Mouse (Mus musculus) heart, embryonic 12.5 days (tissue): ENCODE measurements around the gene Astn1. TPM values are rescaled to one million over a fixed set of nuclear protein-coding genes. Genes with fewer than 3 reads are reported as not detected.

Experiments used
- ATAC-seq: fragments of 200-750 bp; cut with Nextera tagmentation; 2 replicates; pipeline ENCODE4 v1.8.0; 2017; ENCODE audit warnings: moderate TSS enrichment, moderate library complexity; ENCODE audit not compliant: insufficient number of reproducible peaks, low FRiP score
- H3K27ac ChIP-seq: fragments of 300-500 bp; sonication (generic); 2 replicates; pipeline ENCODE4 v1.5.1; 2016; ENCODE audit warnings: mild to moderate bottlenecking, moderate library complexity; ENCODE audit not compliant: poor library complexity, severe bottlenecking
- H3K27me3 ChIP-seq: fragments of 300-500 bp; sonication (generic); replicated peaks from 2 replicates; pipeline ENCODE4 v1.6.1; 2016; ENCODE audit warnings: mild to moderate bottlenecking, moderate library complexity
- H3K36me3 ChIP-seq: fragments of 300-500 bp; sonication (generic); 2 replicates; pipeline ENCODE4 v1.6.1; 2016; ENCODE audit warnings: mild to moderate bottlenecking, moderate library complexity
- H3K4me1 ChIP-seq: fragments of 300-500 bp; sonication (generic); replicated peaks from 2 replicates; pipeline ENCODE4 v1.6.1; 2016; ENCODE audit warnings: mild to moderate bottlenecking
- H3K4me2 ChIP-seq: fragments of 300-500 bp; sonication (generic); 2 replicates; pipeline ENCODE4 v1.6.1; 2016; ENCODE audit warnings: mild to moderate bottlenecking, moderate library complexity
- H3K4me3 ChIP-seq: fragments of 300-500 bp; sonication (generic); 2 replicates; pipeline ENCODE4 v1.5.1; 2016; ENCODE audit warnings: mild to moderate bottlenecking
- H3K9ac ChIP-seq: fragments of 300-500 bp; sonication (generic); 2 replicates; pipeline ENCODE4 v1.6.1; 2016; ENCODE audit warnings: mild to moderate bottlenecking, moderate library complexity
- H3K9me3 ChIP-seq: fragments of 300-500 bp; sonication (generic); replicated peaks from 2 replicates; pipeline ENCODE4 v1.6.1; 2016; ENCODE audit warnings: mild to moderate bottlenecking, moderate library complexity
- WGBS: fragments of 180-500 bp; shearing (Covaris S2); methylation state at CpG from one replicate; pipeline ENCODE4 v1.1.7; 2016; 5-methylcytosine and 5-hydroxymethylcytosine counted together
- microRNA counts: library from miRNA; unstranded; fragments of <30 nt; microRNA quantifications from one replicate; lab custom pipeline; 2017
- microRNA-seq: library from miRNA; unstranded; fragments of <30 nt; microRNA quantifications from one replicate; pipeline ENCODE4, GENCODE M21; 2017
- polyA plus RNA-seq: library from polyadenylated mRNA; unstranded; fragments of >200 nt; fragmentation: Nextera tagmentation; extraction: Ambion mirVana; gene quantifications from 2 replicates; pipeline ENCODE4 v1.2.1, GENCODE M21; 2016

Astn1 gene
- polyA plus RNA-seq, 1 experiment from 2014 or later: 1.7 TPM

DNA sequence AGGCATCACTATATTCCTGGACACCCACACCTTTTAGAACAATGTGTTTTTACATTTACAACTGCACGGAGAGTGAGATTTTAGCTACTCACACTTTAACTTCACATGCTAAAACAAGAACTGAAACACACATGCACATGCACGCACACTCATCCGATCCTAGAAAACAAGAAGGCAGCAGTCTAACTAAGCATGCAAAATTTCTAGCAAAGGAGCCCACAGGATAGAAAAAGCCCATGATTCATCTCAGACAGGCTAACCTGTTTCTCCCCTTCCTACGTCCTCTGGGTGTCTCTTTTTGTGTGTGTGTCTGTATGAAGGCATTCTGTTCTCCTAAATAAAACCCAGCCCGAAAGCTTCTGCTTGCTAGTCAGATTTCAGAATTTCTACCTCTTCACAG, 378.9 kb downstream of the Astn1 start:
- H3K4me2 ChIP-seq: no peak overlapping the region
- no peaks in the 10 kb centered on the region for H3K36me3 ChIP-seq
- H3K4me1 ChIP-seq: 0 out of 2 replicates have a peak, but pooled peaks cover 5% of the 10 kb centered on the region
- WGBS: 87% methylated on average over 5 of the region's 5 CpGs
- H3K27ac ChIP-seq: no peak overlapping the region
- ATAC-seq: no peak
- H3K9ac ChIP-seq: no peak overlapping the region
- H3K27me3 ChIP-seq: no peaks in the 10 kb centered on the region
- H3K9me3 ChIP-seq: no peaks in the 10 kb centered on the region
- no peak overlapping the region for H3K4me3 ChIP-seq

MicroRNAs within 50 kb of the gene (microRNA counts, 519-probe panel; counts per million panel counts)
- microRNA mmu-miR-488 (lab: Ali Mortazavi, UCI): not detected

Small RNAs within 50 kb of the gene (microRNA-seq; reads per million reads assigned to microRNA genes)
- gene Mir488: 6.4 reads per million, percentile 19 among the genes with 10 or more reads in this experiment

Other genes starting within 250 kb of the Astn1 start
- 0.78 and 1.0 TPM in 2 replicates for gene Brinp2, start 5.9 kb upstream of the Astn1 start, polyA plus RNA-seq